In the genomic region with DNA sequence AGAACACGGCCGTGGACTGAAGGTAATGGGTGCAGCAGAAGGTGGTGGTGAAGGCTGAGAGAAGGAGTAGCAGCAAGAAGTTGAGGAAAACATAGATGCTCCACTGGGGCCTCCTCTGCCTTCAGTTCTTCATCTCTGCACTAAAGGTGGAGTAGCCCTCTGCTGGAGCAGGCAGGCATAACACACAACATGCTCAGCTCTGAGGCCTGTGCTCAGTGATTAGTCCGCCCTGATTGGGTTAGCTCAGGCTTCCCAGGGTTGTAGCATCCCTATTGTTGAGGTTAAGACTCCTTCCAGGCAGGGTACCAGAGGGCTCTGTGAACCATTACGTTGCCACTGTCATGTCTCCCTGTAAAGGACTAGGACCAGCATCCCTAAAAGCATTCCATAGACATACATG, we compare ENCODE assay signal across 8 mouse cellular contexts. TPM values are rescaled to one million over a fixed set of nuclear protein-coding genes. Genes with fewer than 3 reads are reported as not detected.
DNase-seq lines count a peak whose midpoint lies in the region; ATAC-seq lines count a peak whose summit lies in the region.

No protein-coding gene starts in this region.

- peak; percentile 78 for DNase-seq in kidney, adult 18-20 months
- peak; percentile 92 for DNase-seq in R1 (ENCODE audit: low read depth, low spot score)
- peak; percentile 81 for DNase-seq in kidney, adult 9 months
- DNase-seq in thymus, postnatal 36 days = peak; percentile 56 to 65

- no peak overlapping the region for H3K4me3 ChIP-seq in kidney, embryonic 14.5 days (ENCODE audit: low read length)
- no peak overlapping the region for H3K4me3 ChIP-seq in liver, embryonic 12.5 days
- no peak overlapping the region for H3K4me3 ChIP-seq in neural tube, embryonic 14.5 days (ENCODE audit: low read depth, low read length)

- no peak overlapping the region for H3K27ac ChIP-seq in kidney, embryonic 14.5 days (ENCODE audit: low read depth, low read length)
- H3K27ac ChIP-seq in liver, embryonic 12.5 days = no peak overlapping the region
- H3K27ac ChIP-seq in neural tube, embryonic 14.5 days (ENCODE audit: low read depth, low read length) = no peak overlapping the region

- no peak overlapping the region for H3K9ac ChIP-seq in kidney, embryonic 14.5 days (ENCODE audit: low read depth, low read length)
- H3K9ac ChIP-seq in liver, embryonic 12.5 days = no peak overlapping the region
- H3K9ac ChIP-seq in neural tube, embryonic 14.5 days (replicated peaks; ENCODE audit: low read depth, low read length) = no peak overlapping the region

- H3K9me3 ChIP-seq in kidney, embryonic 14.5 days (ENCODE audit: control insufficient read depth, low read length) = no peaks in the 10 kb centered on the region
- H3K9me3 ChIP-seq in liver, embryonic 12.5 days (replicated peaks) = no peaks in the 10 kb centered on the region
- H3K9me3 ChIP-seq in neural tube, embryonic 14.5 days (ENCODE audit: control insufficient read depth, low read length) = no peaks in the 10 kb centered on the region

- no peaks in the 10 kb centered on the region for H3K27me3 ChIP-seq in kidney, embryonic 14.5 days (ENCODE audit: control insufficient read depth, insufficient read depth, low read length)
- no peaks in the 10 kb centered on the region for H3K27me3 ChIP-seq in liver, embryonic 12.5 days (replicated peaks)
- no peaks in the 10 kb centered on the region for H3K27me3 ChIP-seq in neural tube, embryonic 14.5 days (ENCODE audit: control insufficient read depth, insufficient read depth, low read length)

- no peak for ATAC-seq in kidney, embryonic 14.5 days (ENCODE audit: low FRiP score, low TSS enrichment)
- ATAC-seq in erythroid progenitor cell, adult 5-6 weeks (replicated peaks; ENCODE audit: low FRiP score, poor library complexity, severe bottlenecking) = peak; percentile 69
- ATAC-seq in liver, embryonic 12.5 days = peak; percentile 40
- peak; percentile 50; the same call in 1 of the 2 replicates for ATAC-seq in neural tube, embryonic 14.5 days (ENCODE audit: low read depth)

- no peak overlapping the region for H3K4me2 ChIP-seq in kidney, embryonic 14.5 days (replicated peaks; ENCODE audit: low read depth, low read length)
- H3K4me2 ChIP-seq in liver, embryonic 12.5 days = no peak overlapping the region
- H3K4me2 ChIP-seq in neural tube, embryonic 14.5 days (ENCODE audit: low read depth, low read length) = no peak overlapping the region

- 0 out of 2 replicates have a peak, but pooled peaks cover 3% of the 10 kb centered on the region for H3K4me1 ChIP-seq in kidney, embryonic 14.5 days (ENCODE audit: control insufficient read depth, insufficient read depth, low read length)
- peaks cover 38% of the 10 kb centered on the region for H3K4me1 ChIP-seq in liver, embryonic 12.5 days
- H3K4me1 ChIP-seq in neural tube, embryonic 14.5 days (ENCODE audit: control insufficient read depth, insufficient read depth, low read length) = no peaks in the 10 kb centered on the region; the same call in 1 of the 2 replicates

- WGBS in kidney, embryonic 14.5 days = 46% methylated on average over 4 of the region's 4 CpGs
- WGBS in liver, embryonic 12.5 days (ENCODE audit: insufficient replicate concordance) = 32% methylated on average over 4 of the region's 4 CpGs
- WGBS in neural tube, embryonic 14.5 days = 53% methylated on average over 4 of the region's 4 CpGs

- H3K36me3 ChIP-seq in kidney, embryonic 14.5 days (ENCODE audit: control insufficient read depth, insufficient read depth, low read length) = peaks cover 9% of the 10 kb centered on the region; the same call in 1 of the 2 replicates
- H3K36me3 ChIP-seq in liver, embryonic 12.5 days = peaks cover 46% of the 10 kb centered on the region
- no peaks in the 10 kb centered on the region for H3K36me3 ChIP-seq in neural tube, embryonic 14.5 days (ENCODE audit: control insufficient read depth, insufficient read depth, low read length)

RNA-seq across cellular contexts. Expression of a gene that starts 7.6 kb away (rescaled TPM):
- 134 and 156 TPM in 2 replicates for polyA plus RNA-seq in kidney, embryonic 14.5 days (2014; fragmentation: Nextera tagmentation; extraction: Ambion mirVana)
- 16.9 and 27.2 TPM in 2 replicates for total RNA-seq in erythroid progenitor cell, adult 5-6 weeks (2015; ENCODE audit: low replicate concordance)
- total RNA-seq in erythroid progenitor cell, adult 5-6 weeks (2017; ENCODE audit: low replicate concordance) = 8.0 and 31.8 TPM in 2 replicates
- polyA plus RNA-seq in liver, embryonic 12.5 days (2016; fragmentation: Nextera tagmentation; extraction: Ambion mirVana) = 108 and 110 TPM in 2 replicates
- polyA plus RNA-seq in neural tube, embryonic 14.5 days (2014; fragmentation: Nextera tagmentation; extraction: Ambion mirVana) = 147 and 158 TPM in 2 replicates

RNA-seq across cellular contexts. Expression of a gene that starts 7.7 kb away (rescaled TPM):
- 195 and 209 TPM in 2 replicates for polyA plus RNA-seq in kidney, embryonic 14.5 days (2014; fragmentation: Nextera tagmentation; extraction: Ambion mirVana)
- total RNA-seq in erythroid progenitor cell, adult 5-6 weeks (2015; ENCODE audit: low replicate concordance) = 2.1 and 9.4 TPM in 2 replicates
- 3.3 and 6.9 TPM in 2 replicates for total RNA-seq in erythroid progenitor cell, adult 5-6 weeks (2017; ENCODE audit: low replicate concordance)
- polyA plus RNA-seq in liver, embryonic 12.5 days (2016; fragmentation: Nextera tagmentation; extraction: Ambion mirVana) = 44.2 and 44.5 TPM in 2 replicates
- 103 and 149 TPM in 2 replicates for polyA plus RNA-seq in neural tube, embryonic 14.5 days (2014; fragmentation: Nextera tagmentation; extraction: Ambion mirVana)

RNA-seq across cellular contexts. Expression of a gene that starts 9.0 kb away (rescaled TPM):
- polyA plus RNA-seq in kidney, embryonic 14.5 days (2014; fragmentation: Nextera tagmentation; extraction: Ambion mirVana) = 0.34 TPM in 1 of 2 replicates, not detected in the other
- total RNA-seq in erythroid progenitor cell, adult 5-6 weeks (2015; ENCODE audit: low replicate concordance) = not detected in 2 replicates
- total RNA-seq in erythroid progenitor cell, adult 5-6 weeks (2017; ENCODE audit: low replicate concordance) = not detected in 2 replicates
- 0.32 and 0.54 TPM in 2 replicates for polyA plus RNA-seq in liver, embryonic 12.5 days (2016; fragmentation: Nextera tagmentation; extraction: Ambion mirVana)
- 0.39 and 0.57 TPM in 2 replicates for polyA plus RNA-seq in neural tube, embryonic 14.5 days (2014; fragmentation: Nextera tagmentation; extraction: Ambion mirVana)

RNA-seq across cellular contexts. Expression of a gene that starts 29.6 kb away (rescaled TPM):
- 15.3 and 19.5 TPM in 2 replicates for polyA plus RNA-seq in kidney, embryonic 14.5 days (2014; fragmentation: Nextera tagmentation; extraction: Ambion mirVana)
- total RNA-seq in erythroid progenitor cell, adult 5-6 weeks (2015; ENCODE audit: low replicate concordance) = 5.9 and 11.9 TPM in 2 replicates
- total RNA-seq in erythroid progenitor cell, adult 5-6 weeks (2017; ENCODE audit: low replicate concordance) = 7.7 and 15.1 TPM in 2 replicates
- 7.5 and 8.2 TPM in 2 replicates for polyA plus RNA-seq in liver, embryonic 12.5 days (2016; fragmentation: Nextera tagmentation; extraction: Ambion mirVana)
- polyA plus RNA-seq in neural tube, embryonic 14.5 days (2014; fragmentation: Nextera tagmentation; extraction: Ambion mirVana) = 17.2 and 20.6 TPM in 2 replicates

RNA-seq across cellular contexts. Expression of a gene that starts 30.0 kb away (rescaled TPM):
- polyA plus RNA-seq in kidney, embryonic 14.5 days (2014; fragmentation: Nextera tagmentation; extraction: Ambion mirVana) = 0.77 and 1.1 TPM in 2 replicates
- total RNA-seq in erythroid progenitor cell, adult 5-6 weeks (2015; ENCODE audit: low replicate concordance) = 2.9 TPM in 1 of 2 replicates, not detected in the other
- 0.39 TPM in 1 of 2 replicates, not detected in the other for total RNA-seq in erythroid progenitor cell, adult 5-6 weeks (2017; ENCODE audit: low replicate concordance)
- 2.1 and 2.3 TPM in 2 replicates for polyA plus RNA-seq in liver, embryonic 12.5 days (2016; fragmentation: Nextera tagmentation; extraction: Ambion mirVana)
- 1.6 and 2.3 TPM in 2 replicates for polyA plus RNA-seq in neural tube, embryonic 14.5 days (2014; fragmentation: Nextera tagmentation; extraction: Ambion mirVana)
